Mouse (Mus musculus) heart, embryonic 13.5 days (tissue): ENCODE measurements around the gene Lbx1. TPM values are rescaled to one million over a fixed set of nuclear protein-coding genes. Genes with fewer than 3 reads are reported as not detected.

Experiments used
- ATAC-seq: fragments of 200-750 bp; cut with Nextera tagmentation; 2 replicates; pipeline ENCODE4 v1.8.0; 2017; ENCODE audit warnings: moderate TSS enrichment; ENCODE audit not compliant: insufficient number of reproducible peaks, low FRiP score, low TSS enrichment; ENCODE audit errors: extremely low read depth
- H3K27ac ChIP-seq: fragments of 300-500 bp; sonication (generic); replicated peaks from 2 replicates; pipeline ENCODE4 v1.5.1; 2015; ENCODE audit warnings: moderate library complexity, mild to moderate bottlenecking, inconsistent platforms
- H3K27me3 ChIP-seq: fragments of 300-500 bp; sonication (generic); replicated peaks from 2 replicates; pipeline ENCODE4 v1.6.1; 2015; ENCODE audit warnings: mild to moderate bottlenecking, inconsistent platforms
- H3K36me3 ChIP-seq: fragments of 300-500 bp; sonication (generic); 2 replicates; pipeline ENCODE4 v1.6.1; 2015; ENCODE audit warnings: mild to moderate bottlenecking, inconsistent platforms
- H3K4me1 ChIP-seq: fragments of 300-500 bp; sonication (generic); 2 replicates; pipeline ENCODE4 v1.6.1; 2015; ENCODE audit warnings: inconsistent platforms
- H3K4me2 ChIP-seq: fragments of 300-500 bp; sonication (generic); 2 replicates; pipeline ENCODE4 v1.6.1; 2015; ENCODE audit warnings: inconsistent platforms, mild to moderate bottlenecking, moderate library complexity
- H3K4me3 ChIP-seq: fragments of 300-500 bp; sonication (generic); 2 replicates; pipeline ENCODE4 v1.5.1; 2015; ENCODE audit warnings: moderate library complexity, mild to moderate bottlenecking, inconsistent platforms
- H3K9ac ChIP-seq: fragments of 300-500 bp; sonication (generic); 2 replicates; pipeline ENCODE4 v1.6.1; 2015; ENCODE audit warnings: inconsistent platforms, mild to moderate bottlenecking, moderate library complexity
- H3K9me3 ChIP-seq: fragments of 300-500 bp; sonication (generic); 2 replicates; pipeline ENCODE4 v1.6.1; 2016; ENCODE audit warnings: inconsistent platforms
- WGBS: fragments of 180-500 bp; shearing (Covaris S2); methylation state at CpG from one replicate; pipeline ENCODE4 v1.1.7; 2015; ENCODE audit warnings: mixed read lengths; 5-methylcytosine and 5-hydroxymethylcytosine counted together
- polyA plus RNA-seq: library from polyadenylated mRNA; unstranded; fragments of >200 nt; fragmentation: Nextera tagmentation; extraction: Ambion mirVana; gene quantifications from 2 replicates; pipeline ENCODE4 v1.2.1, GENCODE M21; 2015

Lbx1 gene
- polyA plus RNA-seq, 1 experiment from 2014 or later = not detected

- no peak overlapping the region for H3K9ac ChIP-seq
- ATAC-seq = no peak
- peaks cover 92% of the 10 kb centered on the region for H3K27me3 ChIP-seq
- no peak overlapping the region for H3K4me3 ChIP-seq
- WGBS = 4% methylated on average over 12 of the region's 12 CpGs
- H3K4me1 ChIP-seq = peaks cover 34% of the 10 kb centered on the region
- H3K4me2 ChIP-seq = no peak overlapping the region
- H3K27ac ChIP-seq = no peak overlapping the region
- no peaks in the 10 kb centered on the region for H3K36me3 ChIP-seq
- no peaks in the 10 kb centered on the region for H3K9me3 ChIP-seq
These were observed 10.5 kb downstream of the Lbx1 start for GRCm38 (mm10) chr19:45225130-45225529.

- 2% methylated on average over 6 of the region's 6 CpGs for WGBS
- Histone ChIP-seq H3K36me3 (no peaks in the 10 kb centered on the region), H3K4me3 (peak overlapping the region; percentile 40)
These were observed 11.4 kb downstream of the Lbx1 start for GRCm38 (mm10) chr19:45224286-45224559.

GRCm38 (mm10) chr19:45223413-45224285 lies 12.0 kb downstream of the Lbx1 start:
- H3K4me3 ChIP-seq = peak overlapping the region; percentile 40
- H3K9ac ChIP-seq = no peak overlapping the region
- no peak for ATAC-seq

More at GRCm38 (mm10) chr19:45224286-45224559, 11.4 kb downstream of the Lbx1 start:
- Histone ChIP-seq H3K9ac (no peak overlapping the region), H3K4me1 (peaks cover 25% of the 10 kb centered on the region), H3K27me3 (peaks cover 91% of the 10 kb centered on the region), H3K4me2 (peak overlapping the region; percentile 64), H3K27ac (no peak overlapping the region), H3K9me3 (no peaks in the 10 kb centered on the region)
- ATAC-seq = no peak

GRCm38 (mm10) chr19:45222141-45222782 lies 13.3 kb downstream of the Lbx1 start:
- H3K4me2 ChIP-seq = no peak overlapping the region
- H3K27me3 ChIP-seq = peaks cover 88% of the 10 kb centered on the region
- H3K9ac ChIP-seq = no peak overlapping the region
- WGBS = 4% methylated on average over 17 of the region's 17 CpGs
- H3K36me3 ChIP-seq = no peaks in the 10 kb centered on the region
- H3K9me3 ChIP-seq = no peaks in the 10 kb centered on the region
- no peak for ATAC-seq
- no peak overlapping the region for H3K4me3 ChIP-seq
- peaks cover 25% of the 10 kb centered on the region for H3K4me1 ChIP-seq
- H3K27ac ChIP-seq = no peak overlapping the region

More at GRCm38 (mm10) chr19:45223413-45224285, 12.0 kb downstream of the Lbx1 start:
- no peaks in the 10 kb centered on the region for H3K9me3 ChIP-seq
- 3% methylated on average over 49 of the region's 49 CpGs for WGBS
- H3K27me3 ChIP-seq = peaks cover 90% of the 10 kb centered on the region
- no peak overlapping the region for H3K27ac ChIP-seq
- peak overlapping the region; percentile 64 for H3K4me2 ChIP-seq
- peaks cover 25% of the 10 kb centered on the region for H3K4me1 ChIP-seq
- no peaks in the 10 kb centered on the region for H3K36me3 ChIP-seq

- Histone ChIP-seq H3K4me2 (peak overlapping the region; percentile 75), H3K27me3 (peaks cover 80% of the 10 kb centered on the region), H3K4me3 (peak overlapping the region; percentile 43), H3K9me3 (no peaks in the 10 kb centered on the region), H3K36me3 (no peaks in the 10 kb centered on the region), H3K9ac (peak overlapping the region; percentile 65), H3K27ac (no peak overlapping the region), H3K4me1 (peaks cover 25% of the 10 kb centered on the region)
- ATAC-seq = no peak
- 2% methylated on average over 9 of the region's 9 CpGs for WGBS
These were observed 14.2 kb downstream of the Lbx1 start for GRCm38 (mm10) chr19:45221458-45221783.

GRCm38 (mm10) chr19:45220593-45221457 lies 14.8 kb downstream of the Lbx1 start:
- H3K27ac ChIP-seq = no peak overlapping the region
- H3K4me3 ChIP-seq = peak overlapping the region; percentile 43
- WGBS = 2% methylated on average over 29 of the region's 29 CpGs
- H3K4me1 ChIP-seq = peaks cover 25% of the 10 kb centered on the region
- peak overlapping the region; percentile 70 for H3K9ac ChIP-seq
- peaks cover 74% of the 10 kb centered on the region for H3K27me3 ChIP-seq
- no peaks in the 10 kb centered on the region for H3K9me3 ChIP-seq
- ATAC-seq = no peak
- peak overlapping the region; percentile 75 for H3K4me2 ChIP-seq
- H3K36me3 ChIP-seq = no peaks in the 10 kb centered on the region

- Histone ChIP-seq H3K27me3 (peaks cover 30% of the 10 kb centered on the region), H3K36me3 (no peaks in the 10 kb centered on the region), H3K4me3 (no peak overlapping the region), H3K27ac (no peak overlapping the region), H3K4me1 (peaks cover 5% of the 10 kb centered on the region), H3K9me3 (no peaks in the 10 kb centered on the region), H3K4me2 (no peak overlapping the region), H3K9ac (no peak overlapping the region)
- WGBS = 3% methylated on average over 9 of the region's 9 CpGs
- no peak for ATAC-seq
These were observed 19.4 kb downstream of the Lbx1 start for GRCm38 (mm10) chr19:45216240-45216639.

GRCm38 (mm10) chr19:45215431-45215830 lies 20.2 kb downstream of the Lbx1 start:
- 69% methylated on average over 4 of the region's 4 CpGs for WGBS

GRCm38 (mm10) chr19:45209776-45210422 lies 25.7 kb downstream of the Lbx1 start:
- peaks cover 24% of the 10 kb centered on the region for H3K27me3 ChIP-seq
- no peak overlapping the region for H3K27ac ChIP-seq
- H3K4me2 ChIP-seq = no peak overlapping the region
- no peak overlapping the region for H3K4me3 ChIP-seq
- H3K9me3 ChIP-seq = no peaks in the 10 kb centered on the region
- H3K36me3 ChIP-seq = no peaks in the 10 kb centered on the region
- 69% methylated on average over 14 of the region's 14 CpGs for WGBS
- no peak overlapping the region for H3K9ac ChIP-seq
- ATAC-seq = no peak
- peaks cover 14% of the 10 kb centered on the region for H3K4me1 ChIP-seq

More at GRCm38 (mm10) chr19:45215431-45215830, 20.2 kb downstream of the Lbx1 start:
- no peaks in the 10 kb centered on the region for H3K36me3 ChIP-seq
- no peak overlapping the region for H3K4me3 ChIP-seq
- H3K9ac ChIP-seq = no peak overlapping the region
- no peak overlapping the region for H3K4me2 ChIP-seq
- no peaks in the 10 kb centered on the region for H3K4me1 ChIP-seq
- ATAC-seq = no peak
- no peaks in the 10 kb centered on the region for H3K9me3 ChIP-seq
- peaks cover 32% of the 10 kb centered on the region for H3K27me3 ChIP-seq
- H3K27ac ChIP-seq = no peak overlapping the region

GRCm38 (mm10) chr19:45209191-45209590 lies 26.4 kb downstream of the Lbx1 start:
- Histone ChIP-seq H3K27ac (no peak overlapping the region), H3K9me3 (no peaks in the 10 kb centered on the region), H3K4me1 (peaks cover 14% of the 10 kb centered on the region), H3K36me3 (no peaks in the 10 kb centered on the region), H3K4me2 (no peak overlapping the region), H3K4me3 (no peak overlapping the region), H3K27me3 (peaks cover 24% of the 10 kb centered on the region), H3K9ac (no peak overlapping the region)
- no peak for ATAC-seq
- WGBS = 89% methylated on average over 1 of the region's 1 CpGs
